16 mouse cellular contexts compared by ENCODE assay signal in the genomic region with DNA sequence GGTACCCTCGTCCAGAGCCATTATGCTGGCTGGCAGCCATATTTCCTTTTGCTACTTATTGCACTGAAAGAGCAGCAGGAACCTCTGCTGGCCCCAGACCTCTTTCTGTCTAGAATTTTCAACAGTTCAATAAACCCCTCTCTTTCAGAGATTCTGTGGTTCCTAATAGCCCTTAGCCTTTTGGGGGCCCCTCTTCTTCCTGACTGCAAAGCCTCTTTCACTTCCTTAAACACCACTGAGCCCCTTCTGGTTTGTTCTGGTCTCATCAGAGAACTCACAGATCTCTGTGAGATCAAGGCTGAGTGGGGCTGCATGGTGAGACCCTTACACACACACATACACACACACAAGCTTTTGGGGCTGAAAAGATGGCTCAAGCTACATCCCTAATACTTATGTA. TPM values are rescaled to one million over a fixed set of nuclear protein-coding genes. Genes with fewer than 3 reads are reported as not detected.
DNase-seq lines count a peak whose midpoint lies in the region; ATAC-seq lines count a peak whose summit lies in the region.
"Had no signal": no experiment of that assay in that cellular context is flagged by ENCODE, and none has a peak within 500 bp of the region (broad histone marks: within the 10 kb centered on the region; RNA-seq: fewer than 3 reads in every experiment).

No protein-coding gene starts in this region.

- ATAC-seq in megakaryocyte, adult 5-6 weeks (ENCODE audit: poor library complexity, severe bottlenecking): peak; percentile 47; the same call in 1 of the 2 replicates
- ATAC-seq: forebrain, embryonic 15.5 days had no signal

- peak overlapping the region; percentile 23; the same call in 1 of the 2 replicates for H3K27ac ChIP-seq in brown adipose tissue, adult 24 weeks (replicated peaks; ENCODE audit: low read depth, low read length)
- H3K27ac ChIP-seq: forebrain, embryonic 15.5 days; gastrocnemius, adult 2 months had no signal

- peak; percentile 32 for DNase-seq in layer of hippocampus, adult 9-11 months
- no peak for DNase-seq in layer of hippocampus, adult 11-12 months (ENCODE audit: low spot score)
- DNase-seq in B cell, adult 2 months: peak; percentile 52 to 60
- no peak for DNase-seq in ovary, adult 18-20 months (ENCODE audit: low spot score)
- no peak for DNase-seq in gastrocnemius, adult 8-10 months (ENCODE audit: low spot score in 2 of 2)
- no peak for DNase-seq in kidney, postnatal 14 days
- DNase-seq: adrenal gland, postnatal 10 days; gastrocnemius, adult 2 months; heart, postnatal 36 days; kidney, adult 8-10 months; kidney, postnatal 4 days; lung, adult 2 months had no signal

- H3K4me1 ChIP-seq in brown adipose tissue, adult 24 weeks (ENCODE audit: control insufficient read depth, insufficient read depth, insufficient read length, low read length): no peaks in the 10 kb centered on the region; the same call in 1 of the 2 replicates
- H3K4me1 ChIP-seq: forebrain, embryonic 15.5 days had no signal

- H3K4me3 ChIP-seq in brown adipose tissue, adult 24 weeks (ENCODE audit: insufficient read depth, low read depth, low read length): no peak overlapping the region
- H3K4me3 ChIP-seq: forebrain, embryonic 15.5 days; gastrocnemius, adult 2 months; limb, embryonic 10.5 days had no signal

RNA-seq across cellular contexts. Expression of a gene that starts 44.4 kb away (rescaled TPM):
- polyA plus RNA-seq in brown adipose tissue, adult 24 weeks (2012; ENCODE audit: insufficient read depth, insufficient read length, missing spikeins): 7.8 and 10.1 TPM in 2 replicates
- 50.7 and 54.8 TPM in 2 replicates for total RNA-seq in megakaryocyte, adult 5-6 weeks (2015)
- total RNA-seq in megakaryocyte, adult 5-6 weeks (2017): 55.7 and 59.8 TPM in 2 replicates
- 10 to 100 TPM; 12.1 to 18.8 (median 16.0) TPM for total RNA-seq in gastrocnemius, adult 8-10 months (2022)

RNA-seq across cellular contexts. Expression of a gene that starts 49.2 kb away (rescaled TPM):
- polyA plus RNA-seq in brown adipose tissue, adult 24 weeks (2012; ENCODE audit: insufficient read depth, insufficient read length, missing spikeins): 6.7 and 17.9 TPM in 2 replicates
- 26.9 and 37.5 TPM in 2 replicates for total RNA-seq in megakaryocyte, adult 5-6 weeks (2015)
- total RNA-seq in megakaryocyte, adult 5-6 weeks (2017): 26.7 and 28.3 TPM in 2 replicates
- total RNA-seq in gastrocnemius, adult 8-10 months (2022): 10 to 100 TPM; 11.4 to 14.4 (median 13.5) TPM

Comparison
In these comparisons a context has a peak if more than half of its experiments do, and no peak if none do; other contexts are left out.
1. DNase-seq: peak in layer of hippocampus, adult 9-11 months (single experiment) and B cell, adult 2 months (2 of 2); none in layer of hippocampus, adult 11-12 months (single experiment), ovary, adult 18-20 months (single experiment), gastrocnemius, adult 8-10 months (0 of 2) and kidney, postnatal 14 days (single experiment).